Mouse (Mus musculus) bone marrow, adult 2 months (tissue): Measurements from ENCODE around the gene Armc6.

Source experiments
- CTCF ChIP-seq: fragments of 200-500 bp; IDR thresholded peaks from 2 replicates; pipeline ENCODE4 v1.5.1; 2011; ENCODE audit warnings: low read length, control low read depth; ENCODE audit not compliant: control insufficient read depth, insufficient read depth
- POLR2A ChIP-seq: fragments of 200-500 bp; IDR thresholded peaks from 2 replicates; pipeline ENCODE4 v1.6.1; 2011; ENCODE audit warnings: low read depth, mild to moderate bottlenecking, control low read depth, low read length, borderline replicate concordance; ENCODE audit not compliant: control insufficient read depth

DNA sequence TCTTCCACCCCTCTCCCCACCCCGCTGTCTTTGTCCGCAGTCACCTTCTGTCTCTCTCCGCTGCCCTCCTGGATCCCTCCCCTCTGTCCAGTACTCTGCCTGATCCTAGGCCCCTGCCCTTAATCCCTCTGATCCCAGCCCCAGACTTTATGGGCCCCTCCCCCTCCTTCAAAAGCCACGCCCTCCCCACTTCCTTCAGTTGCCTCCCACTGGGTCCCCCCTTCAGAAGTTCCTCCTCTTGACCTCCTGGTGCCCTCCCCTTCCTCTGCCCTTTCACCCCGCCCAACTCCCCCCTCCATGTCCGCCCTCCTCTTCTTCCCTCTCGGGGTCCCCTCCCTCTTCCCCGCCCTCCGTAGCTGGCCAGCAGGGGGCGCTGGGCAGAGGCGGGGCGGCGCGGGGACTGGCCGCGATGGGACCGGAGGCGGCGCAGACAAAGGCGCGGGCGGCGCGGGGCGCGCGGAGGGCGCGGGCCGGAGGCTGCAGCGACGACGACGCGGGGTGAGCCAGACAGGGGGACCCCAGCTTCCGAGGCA, 48.4 kb upstream of the Armc6 start, which contains the start of gene Homer3:
- TF ChIP-seq CTCF (peak; percentile 68; the same call in 1 of the 2 replicates), POLR2A (peak; percentile 24; the same call in 1 of the 2 replicates)
